Mouse (Mus musculus): ENCODE measurements around the gene Tufm.
A peak's percentile ranks its signal among the peaks of the same experiment; 100 is the strongest.
"Not testable (repeated sequence)": the region's sequence is repeated elsewhere in the genome, so short reads cannot be mapped to it uniquely, and the experiment has no call there.

The Tufm gene

DNA sequence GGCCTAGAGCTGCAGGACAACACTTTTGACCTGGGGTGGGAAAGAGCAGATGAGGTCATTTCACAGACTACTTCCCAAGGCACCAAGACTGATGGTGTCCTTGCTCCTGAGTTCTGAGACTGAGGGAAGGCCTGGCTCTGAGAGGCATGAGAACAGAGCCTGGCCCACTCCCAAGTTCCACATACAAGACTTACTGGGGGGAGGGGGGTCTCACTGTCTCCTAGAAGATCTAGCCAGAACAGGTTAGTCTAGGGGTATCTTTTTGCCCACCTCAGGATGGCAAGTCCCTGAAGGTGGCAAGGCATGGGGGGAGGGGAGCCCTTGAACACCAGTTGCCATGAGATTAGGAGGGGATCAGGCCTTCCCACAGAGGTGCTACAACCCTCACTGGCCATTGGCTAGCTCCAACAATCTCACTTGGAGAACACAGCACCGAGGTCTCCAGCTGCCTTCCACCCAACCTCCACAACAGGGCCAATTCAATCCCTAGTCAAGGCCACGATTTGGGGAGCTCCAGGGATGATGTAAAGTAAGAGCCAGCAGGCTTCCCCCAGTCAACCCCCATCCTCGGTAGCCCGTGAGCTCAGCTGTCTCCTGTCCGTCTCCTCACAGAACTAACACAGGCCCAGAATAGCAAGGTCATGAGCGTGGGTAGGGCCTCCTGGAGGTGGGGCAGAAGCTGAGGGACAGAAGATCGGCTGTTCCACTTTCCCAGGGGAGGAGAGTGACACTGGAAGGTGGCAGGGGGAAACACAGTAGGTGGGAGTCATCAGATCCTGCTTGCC lies 21.7 kb upstream of the Tufm start:
- no peak for DNase-seq

DNA sequence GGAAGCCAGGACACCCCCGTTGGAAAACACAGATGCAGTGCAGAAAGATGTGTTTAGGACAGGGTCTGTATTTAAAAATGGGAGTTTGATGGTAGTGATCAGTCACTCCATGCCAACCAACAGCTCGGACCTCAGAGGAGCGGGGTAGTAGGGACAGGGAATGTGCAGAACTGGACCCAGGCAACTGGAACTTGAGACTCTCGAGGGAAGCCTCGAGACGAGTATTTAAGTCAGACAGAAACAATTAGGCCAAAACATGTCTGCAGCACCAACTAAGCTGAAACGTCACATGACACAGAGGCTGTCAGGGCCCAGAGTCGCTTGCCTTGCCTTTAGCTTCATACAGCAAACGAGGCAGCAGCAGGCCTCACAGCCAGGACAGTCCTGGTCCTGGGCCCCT lies 21.0 kb upstream of the Tufm start:
- DNase-seq: no peak

- no peak for DNase-seq
These were observed 20.5 kb upstream of the Tufm start for GRCm38 (mm10) chr7:126466707-126467106.

GRCm38 (mm10) chr7:126467271-126467670 lies 19.9 kb upstream of the Tufm start:
- DNase-seq: peak; percentile 44

DNA sequence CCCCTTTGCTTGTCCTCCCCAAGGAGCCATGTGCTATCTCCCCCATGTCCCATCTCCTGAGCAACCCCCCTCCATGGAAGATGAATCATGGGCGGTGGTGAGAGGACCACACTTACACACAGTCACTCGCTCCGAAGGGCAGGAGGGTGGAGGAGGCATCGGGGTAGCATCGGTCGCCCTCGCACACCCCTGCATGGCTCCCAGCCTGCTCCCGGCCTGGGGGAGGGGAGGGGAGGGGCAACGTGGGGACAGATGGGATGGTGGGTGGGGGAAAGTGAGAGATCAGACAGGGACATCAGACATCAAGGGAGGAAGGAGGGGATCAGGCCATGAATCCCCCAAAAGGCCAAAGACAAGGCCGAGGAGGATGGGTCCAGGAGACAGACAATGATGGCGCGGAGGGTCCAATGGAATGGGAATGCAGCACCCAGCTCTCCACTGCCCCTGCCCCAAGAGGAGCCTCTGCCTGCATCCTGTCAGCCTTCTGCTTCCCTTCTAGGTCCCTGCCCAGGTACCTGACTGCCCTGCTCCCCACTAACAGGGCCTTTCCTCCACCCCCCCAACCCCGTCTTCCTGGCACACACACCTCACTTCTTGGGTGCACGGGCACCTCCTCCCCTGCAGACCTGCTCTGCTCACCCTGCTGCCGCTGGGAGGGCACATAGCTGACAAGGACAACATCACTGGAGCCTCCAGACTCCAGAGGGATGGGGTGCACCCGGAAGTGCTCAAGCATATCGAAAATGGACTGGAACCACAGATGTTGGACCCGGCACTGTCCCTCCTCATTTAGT lies 19.1 kb upstream of the Tufm start:
- DNase-seq: no peak

- no peak for DNase-seq
These were observed 17.1 kb upstream of the Tufm start for GRCm38 (mm10) chr7:126470077-126470476.

DNA sequence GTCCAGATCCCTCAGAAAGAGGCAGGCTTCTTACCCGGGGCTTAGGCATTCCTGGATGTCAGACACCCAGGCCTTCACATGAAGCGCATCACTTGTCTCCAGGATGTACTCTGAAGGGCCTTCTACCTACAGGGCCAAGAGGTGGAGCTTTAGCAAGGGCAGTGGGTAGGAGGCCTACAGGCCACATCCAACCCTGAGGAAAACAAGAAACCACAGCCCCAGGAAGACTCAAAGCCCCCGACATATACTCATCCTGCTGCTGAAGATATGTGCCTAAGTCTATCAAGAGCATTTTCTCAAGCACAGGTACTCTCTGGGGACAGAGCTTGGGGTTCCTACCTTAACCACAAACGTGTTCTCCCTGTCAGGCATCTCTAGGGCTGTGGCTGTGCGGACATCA lies 15.8 kb upstream of the Tufm start:
- DNase-seq: no peak

- no peak for DNase-seq
These were observed 15.3 kb upstream of the Tufm start for GRCm38 (mm10) chr7:126471853-126472252.

- DNase-seq: no peak
These were observed 14.9 kb upstream of the Tufm start for GRCm38 (mm10) chr7:126472306-126472705.

DNA sequence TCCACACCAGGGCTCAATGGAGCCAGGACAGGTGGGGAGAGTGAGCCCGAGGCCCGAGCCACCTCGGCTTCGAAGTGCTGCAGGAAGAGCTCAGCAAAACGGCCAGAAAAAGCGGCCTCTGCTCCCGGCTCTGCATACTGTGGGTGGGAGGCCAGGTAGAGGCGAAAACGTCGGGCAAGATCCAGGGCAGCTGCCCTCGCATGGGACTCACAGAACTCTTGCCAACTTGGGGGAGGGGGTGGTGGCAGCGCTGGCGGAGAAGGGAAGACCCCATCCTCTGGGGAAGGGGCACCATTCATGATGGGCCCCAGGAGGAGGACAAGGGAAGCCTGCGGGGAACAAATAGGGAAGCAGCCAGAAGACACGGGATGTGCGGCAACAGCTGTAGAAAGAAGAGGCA lies 14.4 kb upstream of the Tufm start:
- no peak for DNase-seq

- DNase-seq: no peak
These were observed 13.6 kb upstream of the Tufm start for GRCm38 (mm10) chr7:126473470-126474086.

GRCm38 (mm10) chr7:126474486-126474955 lies 12.6 kb upstream of the Tufm start:
- DNase-seq: peak; percentile 24

DNA sequence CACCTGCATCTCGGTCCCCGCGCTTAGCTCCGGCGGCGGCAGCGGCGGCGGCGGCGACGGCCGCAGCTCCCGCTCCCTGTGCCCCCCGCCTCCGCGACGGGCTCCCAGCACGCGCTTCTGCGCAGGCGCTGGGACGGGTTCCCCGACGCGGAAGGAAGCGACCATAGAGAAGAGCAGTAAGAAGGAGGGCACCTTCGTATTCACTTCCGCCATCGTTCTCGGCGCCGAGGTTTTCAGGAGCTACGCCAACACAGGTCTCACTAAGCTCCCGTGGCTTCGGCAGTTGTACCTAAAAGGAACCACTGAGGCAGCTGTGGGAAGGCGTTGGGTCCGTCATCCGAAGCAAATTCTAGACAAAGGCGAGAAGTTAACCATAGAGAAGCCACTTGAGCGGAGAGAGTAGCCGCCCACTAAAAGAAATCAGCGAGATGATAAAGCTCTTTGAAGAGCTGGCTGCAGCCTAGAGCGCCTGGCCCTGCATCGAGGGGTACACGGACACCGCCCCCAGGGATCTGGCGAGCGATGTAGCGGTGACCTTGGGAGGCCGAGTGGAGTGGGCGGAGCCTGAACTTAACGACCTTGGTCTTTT lies 12.1 kb upstream of the Tufm start, which contains the start of gene Sh2b1:
Gene Sh2b1 (minus strand): TSS at position 432 of the 589 bp plus-strand sequence.
- peak; percentile 88 for DNase-seq

DNA sequence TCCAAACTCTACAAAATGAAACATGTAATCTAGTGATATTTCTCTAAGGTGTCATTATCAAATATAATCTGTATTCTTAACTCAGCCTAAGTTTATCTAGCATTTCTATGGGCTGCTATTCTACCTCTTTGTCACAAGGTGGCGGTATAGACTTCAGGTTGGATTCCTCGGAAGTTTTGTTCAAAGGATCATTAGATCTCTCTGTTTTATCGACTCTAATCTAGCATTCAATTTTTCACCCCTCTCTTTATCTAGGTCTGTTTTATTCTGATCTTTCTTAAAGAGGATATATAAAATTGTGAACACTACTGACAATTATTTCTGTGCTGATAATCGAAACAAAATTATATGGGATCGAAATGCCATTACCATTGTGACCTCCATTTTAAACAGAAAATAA lies 5.5 kb upstream of the Tufm start:
- DNase-seq: no peak

DNA sequence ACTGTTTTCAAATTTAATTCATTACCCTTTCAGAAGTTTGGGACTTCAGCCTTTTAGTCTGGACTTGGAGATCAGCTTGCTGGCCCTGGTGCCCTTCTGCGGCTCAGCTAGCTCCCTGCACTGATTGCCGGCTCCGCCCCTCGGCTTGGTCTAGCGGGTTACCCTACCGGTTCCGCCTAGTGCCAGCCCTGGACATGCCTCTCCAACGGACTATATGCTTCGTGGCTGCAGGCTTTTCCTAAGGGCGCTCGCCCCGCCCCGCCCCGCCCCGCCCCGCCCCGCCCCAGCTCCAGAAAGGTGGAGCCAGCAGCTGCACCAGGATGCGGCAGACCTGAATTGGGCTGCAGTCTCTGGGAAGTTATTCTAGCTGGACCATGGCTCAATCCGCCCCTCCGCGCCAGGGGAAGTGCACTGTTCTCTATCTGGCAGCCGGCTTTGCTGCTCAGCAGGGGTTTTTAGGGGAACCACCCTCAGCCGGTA lies 4.7 kb upstream of the Tufm start:
- DNase-seq: peak; percentile 90

DNA sequence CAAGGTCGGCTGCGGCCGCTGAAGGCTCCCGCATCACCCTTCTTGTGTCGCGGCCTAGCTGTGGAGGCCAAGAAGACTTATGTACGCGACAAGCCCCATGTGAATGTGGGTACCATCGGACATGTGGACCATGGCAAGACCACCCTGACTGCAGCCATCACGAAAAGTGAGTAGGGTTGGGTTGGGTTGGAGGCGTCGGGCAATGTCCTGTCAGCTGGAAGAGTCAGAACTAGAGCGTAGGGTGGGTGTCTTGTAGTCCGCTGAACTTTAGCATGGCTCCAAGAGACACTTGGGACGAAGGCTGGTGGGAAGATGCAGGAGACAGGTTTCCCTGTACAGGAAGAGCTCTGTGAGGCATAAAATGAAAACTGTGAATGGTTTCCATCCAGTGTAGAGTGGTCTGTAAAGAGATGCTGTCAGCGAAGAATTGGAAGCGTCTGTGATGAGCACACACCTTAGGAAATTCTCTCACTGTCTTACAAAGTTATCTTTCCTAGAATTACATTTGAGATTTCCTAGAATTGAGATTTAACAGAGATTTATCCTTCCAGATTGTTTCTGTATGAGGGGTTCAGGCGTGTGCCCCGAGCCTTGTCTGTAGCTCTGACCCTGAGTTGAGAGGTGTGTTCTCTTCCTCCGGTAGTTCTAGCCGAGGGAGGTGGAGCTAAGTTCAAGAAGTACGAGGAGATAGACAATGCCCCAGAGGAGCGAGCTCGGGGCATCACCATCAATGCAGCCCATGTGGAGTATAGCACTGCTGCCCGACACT lies 640 bp downstream of the Tufm start:
- DNase-seq: not testable (repeated sequence)

DNA sequence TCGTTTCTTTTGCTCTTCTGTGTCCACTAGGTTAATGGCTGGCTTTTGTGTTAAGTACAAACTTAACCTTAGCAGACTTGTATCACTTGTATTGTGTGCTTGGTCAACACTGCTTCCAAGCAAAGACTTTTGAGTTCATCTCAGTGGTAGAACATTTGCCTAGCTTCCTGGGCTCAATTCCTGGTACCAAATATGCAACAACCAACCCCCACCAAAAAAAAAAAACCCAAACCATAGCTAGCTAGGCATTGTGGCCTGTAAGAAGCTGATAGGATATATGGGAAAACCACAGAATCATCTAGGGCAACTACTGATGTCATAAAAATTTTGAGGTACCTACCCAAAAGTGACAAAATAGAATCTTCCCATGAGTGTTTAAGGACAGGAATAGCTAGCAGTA lies 3.8 kb downstream of the Tufm start:
- DNase-seq: no peak

- DNase-seq: no peak
These were observed 4.8 kb downstream of the Tufm start for GRCm38 (mm10) chr7:126491973-126492372.

GRCm38 (mm10) chr7:126494120-126494519 lies 7.0 kb downstream of the Tufm start:
- DNase-seq: no peak

DNA sequence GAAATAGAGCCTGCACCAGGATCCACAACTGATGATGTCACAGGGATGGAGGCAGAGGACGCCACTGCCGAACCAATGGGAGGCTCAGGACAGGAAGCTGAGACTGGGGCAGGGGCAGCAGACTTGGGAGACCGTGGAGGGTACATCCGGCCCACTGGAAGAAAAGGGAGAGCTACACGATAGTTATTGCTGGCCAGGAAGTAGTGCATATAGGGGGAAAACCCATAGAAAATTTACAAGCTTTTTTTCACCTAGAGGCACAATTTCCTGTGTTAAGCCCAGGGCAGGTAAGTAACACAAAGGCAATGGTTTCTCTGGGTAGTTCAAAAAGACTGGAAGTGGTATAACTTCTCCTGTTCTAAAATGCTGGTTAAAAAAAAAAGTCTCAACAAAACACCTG lies 9.3 kb downstream of the Tufm start:
- DNase-seq: no peak

DNA sequence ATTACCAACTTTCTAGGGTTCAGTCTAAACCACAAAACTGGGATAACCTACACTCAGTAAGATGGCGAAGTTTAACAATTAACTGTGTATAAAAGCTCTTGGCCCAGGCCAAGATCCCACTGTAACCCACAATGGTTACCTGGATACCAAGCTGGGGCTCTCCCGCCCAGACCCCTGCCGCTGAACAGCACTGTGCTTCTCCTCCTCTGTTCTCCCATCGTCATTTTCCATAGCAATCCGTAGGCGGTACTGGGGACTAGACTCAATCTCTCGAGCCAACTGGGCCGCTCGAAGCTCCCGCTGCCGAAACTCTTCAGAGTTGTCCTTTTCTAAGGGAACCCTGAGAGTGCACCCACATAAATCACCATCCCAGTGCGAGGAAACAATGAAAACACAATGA lies 10.8 kb downstream of the Tufm start:
- no peak for DNase-seq

DNA sequence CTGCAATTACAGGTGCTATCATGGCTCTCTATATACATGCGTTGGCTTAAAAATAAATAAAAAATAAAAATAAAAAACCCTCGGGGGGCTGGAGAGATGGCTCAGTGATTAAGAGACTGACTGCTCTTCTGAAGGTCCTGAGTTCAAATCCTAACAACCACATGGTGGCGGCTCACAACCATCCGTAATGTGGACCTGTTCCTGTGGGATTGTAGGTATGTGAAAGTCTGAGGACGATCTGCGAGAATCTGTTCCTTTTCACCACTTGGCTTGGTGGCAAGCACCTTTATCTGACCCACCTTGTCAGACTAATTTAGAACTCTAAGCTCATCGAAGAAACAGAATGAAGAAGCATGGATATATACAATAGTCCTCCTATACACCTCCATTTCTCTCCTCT lies 12.3 kb downstream of the Tufm start:
- no peak for DNase-seq
